ENCODE assay signal across 8 mouse cellular contexts in the genomic region with DNA sequence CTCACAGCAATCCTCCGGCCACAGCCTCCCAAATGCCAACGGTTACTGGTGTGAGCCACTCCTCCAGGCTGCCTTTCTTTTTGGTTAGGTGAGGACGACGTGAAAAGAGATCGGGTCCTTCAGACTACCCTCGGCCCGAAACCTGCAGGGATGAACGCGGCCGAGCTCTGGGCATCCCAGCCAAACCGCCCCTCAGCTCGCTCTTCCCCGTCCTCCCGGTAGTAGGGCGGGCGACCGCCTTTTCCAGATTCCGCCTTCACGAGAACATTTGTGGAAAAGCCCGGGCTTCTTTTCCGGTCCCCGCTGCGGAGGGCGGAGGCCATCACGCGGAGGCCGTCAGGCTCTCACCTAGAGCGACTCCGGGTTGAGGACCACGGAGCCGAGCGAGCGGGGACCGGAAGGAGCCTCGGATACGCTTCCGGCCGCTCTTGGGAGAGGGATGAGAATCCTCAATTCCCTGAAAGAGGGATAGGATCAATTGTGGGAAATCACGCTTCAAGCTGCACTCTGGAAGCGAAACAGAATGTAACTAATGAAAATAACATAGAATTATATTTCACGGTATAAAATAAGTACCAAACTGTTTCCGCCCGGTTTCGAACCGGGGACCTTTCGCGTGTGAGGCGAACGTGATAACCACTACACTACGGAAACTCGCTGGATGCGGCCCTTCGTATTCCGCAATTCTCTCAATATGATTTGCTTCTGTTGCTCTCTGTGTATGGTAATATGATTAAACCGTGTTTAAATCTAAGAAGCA. TPM values are rescaled to one million over a fixed set of nuclear protein-coding genes. Genes with fewer than 3 reads are reported as not detected.
DNase-seq lines count a peak whose midpoint lies in the region; ATAC-seq and TF ChIP-seq lines count a peak whose summit lies in the region.

No protein-coding gene starts in this region.

- H3K36me3 ChIP-seq in hindbrain, postnatal 0 days (ENCODE audit: insufficient read depth, low read length) = no peaks in the 10 kb centered on the region

- peak overlapping the region; percentile 91 for H3K27ac ChIP-seq in gastrocnemius, adult 2 months
- H3K27ac ChIP-seq in hindbrain, postnatal 0 days = peak overlapping the region; percentile 97

- peak overlapping the region; percentile 88 for H3K9ac ChIP-seq in hindbrain, postnatal 0 days (replicated peaks; ENCODE audit: low read length)

- no peak for TF ChIP-seq CTCF in Patski (IDR thresholded peaks at IDR 0.05)
- no peak for TF ChIP-seq CTCF in gastrocnemius, adult 2 months (IDR thresholded peaks at IDR 0.05)
- TF ChIP-seq CTCF in hindbrain, postnatal 0 days (IDR thresholded peaks at IDR 0.05; ENCODE audit: low read depth) = no peak

- in situ Hi-C loops in Patski (cut with MboI; ENCODE audit: low pct_unique_long_range_greater_than_20kb) = loop anchor here (25.0 kb wide), 1 partner anchor 292 kb away; the partner anchor contains the start of genes Hist1h1c, Hist1h2bb and Hist1h3c

- no peaks in the 10 kb centered on the region for H3K27me3 ChIP-seq in Patski
- H3K27me3 ChIP-seq in hindbrain, postnatal 0 days (ENCODE audit: insufficient read depth, low read length) = no peaks in the 10 kb centered on the region

- ATAC-seq in Patski = peak; percentile 89
- ATAC-seq in hindbrain, postnatal 0 days = peak; percentile 97
- ATAC-seq in megakaryocyte, adult 5-6 weeks (ENCODE audit: poor library complexity, severe bottlenecking) = peak; percentile 82

- peak overlapping the region; percentile 85 for H3K4me3 ChIP-seq in gastrocnemius, adult 2 months
- H3K4me3 ChIP-seq in hindbrain, postnatal 0 days (ENCODE audit: low read length) = peak overlapping the region; percentile 71

- intact Hi-C loops in gastrocnemius, adult 2 months (cut with DNase I) = loop anchor here (1.0 to 10.0 kb wide), 5 partner anchors 7 to 1591 kb away; no protein-coding TSS in a partner anchor

- POLR2A ChIA-PET in Patski (lab: Charles Lee) = interaction anchor here (0.5 to 1.0 kb wide), 2 partner anchors 9 to 1504 kb away, joined by 3 read pairs; no protein-coding TSS in a partner anchor

- CTCF ChIA-PET in Patski (lab: Charles Lee) = interaction anchor here (1.4 to 2.3 kb wide), 3 partner anchors 14 to 79 kb away, joined by 5 to 15 read pairs (median 5); no protein-coding TSS in a partner anchor

- no peak for DNase-seq in Patski (ENCODE audit: low read depth, low spot score)
- peak; percentile 83 to 93 for DNase-seq in cerebellum, postnatal 4 days (ENCODE audit: low spot score in 2 of 2)
- peak; percentile 91 for DNase-seq in gastrocnemius, adult 2 months
- DNase-seq in hindbrain, postnatal 0 days (ENCODE audit: low spot score) = peak; percentile 95
- DNase-seq in left cerebral cortex, adult 8-10 months (ENCODE audit: low spot score in 2 of 2) = peak; percentile 79 to 99
- peak; percentile 87 for DNase-seq in right cerebral cortex, adult 18-20 months
- DNase-seq in urinary bladder, adult 2 months (ENCODE audit: low spot score) = peak; percentile 92

- no peaks in the 10 kb centered on the region for H3K9me3 ChIP-seq in hindbrain, postnatal 0 days (ENCODE audit: low read length)

- H3K4me2 ChIP-seq in hindbrain, postnatal 0 days (ENCODE audit: low read depth, low read length) = peak overlapping the region; percentile 79

- WGBS in hindbrain, postnatal 0 days = under 1% methylated on average over 55 of the region's 55 CpGs

- H3K4me1 ChIP-seq in hindbrain, postnatal 0 days (ENCODE audit: insufficient read depth, low read length) = peaks cover 6% of the 10 kb centered on the region

RNA-seq across cellular contexts. Expression of gene Btn1a1, which starts 20.0 kb away (rescaled TPM):
- polyA plus RNA-seq in Patski (2021) = 0.06 TPM
- not detected for total RNA-seq in gastrocnemius, adult 2 months (2021)
- 0.40 and 0.89 TPM in 2 replicates for total RNA-seq in hindbrain, postnatal 0 days (2014; rRNA removed)
- 0.15 and 0.24 TPM in 2 replicates for polyA plus RNA-seq in hindbrain, postnatal 0 days (2015; fragmentation: Nextera tagmentation; extraction: Ambion mirVana)
- under 1 TPM in 2 of 4 experiments, not detected in 2; 0.09 to 0.13 TPM for total RNA-seq in left cerebral cortex, adult 8-10 months (2022)
- total RNA-seq in megakaryocyte, adult 5-6 weeks (2015) = not detected in 2 replicates
- total RNA-seq in megakaryocyte, adult 5-6 weeks (2017) = not detected in 2 replicates
- not detected in 2 replicates for polyA plus RNA-seq in urinary bladder, adult 2 months (2012; rRNA removed)

RNA-seq across cellular contexts. Expression of gene Abt1, which starts 22.1 kb away (rescaled TPM):
- 8.3 TPM for polyA plus RNA-seq in Patski (2021)
- 1 to 10 TPM; 3.6 to 3.9 TPM for total RNA-seq in gastrocnemius, adult 2 months (2021)
- 5.0 and 5.5 TPM in 2 replicates for total RNA-seq in hindbrain, postnatal 0 days (2014; rRNA removed)
- 7.2 and 7.6 TPM in 2 replicates for polyA plus RNA-seq in hindbrain, postnatal 0 days (2015; fragmentation: Nextera tagmentation; extraction: Ambion mirVana)
- 1 to 10 TPM; 8.1 to 9.3 (median 8.6) TPM for total RNA-seq in left cerebral cortex, adult 8-10 months (2022)
- total RNA-seq in megakaryocyte, adult 5-6 weeks (2015) = 5.1 and 5.2 TPM in 2 replicates
- total RNA-seq in megakaryocyte, adult 5-6 weeks (2017) = 6.8 and 11.2 TPM in 2 replicates
- 7.9 TPM in 2 replicates for polyA plus RNA-seq in urinary bladder, adult 2 months (2012; rRNA removed)

RNA-seq across cellular contexts. Expression of gene Btn2a2, which starts 42.9 kb away (rescaled TPM):
- polyA plus RNA-seq in Patski (2021) = 0.23 TPM
- not detected for total RNA-seq in gastrocnemius, adult 2 months (2021)
- total RNA-seq in hindbrain, postnatal 0 days (2014; rRNA removed) = not detected in 2 replicates
- 0.11 TPM in 1 of 2 replicates, not detected in the other for polyA plus RNA-seq in hindbrain, postnatal 0 days (2015; fragmentation: Nextera tagmentation; extraction: Ambion mirVana)
- total RNA-seq in left cerebral cortex, adult 8-10 months (2022) = 1 to 10 TPM in 2 of 4 experiments, under 1 TPM in 2; 0.63 to 1.1 (median 0.99) TPM
- not detected in 2 replicates for total RNA-seq in megakaryocyte, adult 5-6 weeks (2015)
- total RNA-seq in megakaryocyte, adult 5-6 weeks (2017) = not detected in 2 replicates
- 0.04 TPM in 1 of 2 replicates, not detected in the other for polyA plus RNA-seq in urinary bladder, adult 2 months (2012; rRNA removed)
